Mouse (Mus musculus): ENCODE results near the gene Gja8. TPM values are rescaled to one million over a fixed set of nuclear protein-coding genes. Genes with fewer than 3 reads are reported as not detected.

The Gja8 gene
- polyA plus RNA-seq (2012; rRNA removed), result not detected in 2 replicates

DNA sequence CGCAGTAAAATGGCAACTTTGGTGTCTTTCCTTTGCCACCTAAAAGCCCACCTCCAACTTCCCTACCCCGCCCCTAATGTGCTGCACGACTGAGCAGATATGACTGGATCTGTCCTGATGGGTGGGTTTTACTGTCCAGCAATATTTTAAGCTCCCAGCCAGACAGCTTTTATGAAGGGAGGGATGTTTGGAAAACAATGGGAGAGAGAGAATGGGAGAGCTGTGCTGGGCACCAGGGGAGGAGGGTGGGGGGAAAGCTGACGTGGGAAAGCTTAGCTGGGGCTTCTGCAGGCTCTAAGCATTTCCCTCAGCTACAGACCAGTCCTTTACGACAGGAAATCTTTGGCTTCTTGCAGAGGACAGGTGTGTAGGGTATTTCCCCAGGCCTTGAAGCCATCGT is at the start of gene Gja8:
TSS of gene Gja8 (minus strand) at position 101 of the 400 bp plus-strand sequence.
- TF ChIP-seq POLR2A (IDR thresholded peaks at IDR 0.05; ENCODE audit: borderline replicate concordance, extremely low read depth, insufficient read depth, insufficient read length, poor library complexity, severe bottlenecking), result no peak
- no peak for TF ChIP-seq CTCF (IDR thresholded peaks at IDR 0.05; ENCODE audit: borderline replicate concordance, extremely low read depth, insufficient read depth, insufficient read length)
- no peak for DNase-seq (ENCODE audit: low read depth)

GRCm38 (mm10) chr3:96974467-96974866 is 48.6 kb upstream of the Gja8 start:
- DNase-seq (ENCODE audit: low read depth), result no peak
- TF ChIP-seq CTCF (IDR thresholded peaks at IDR 0.05; ENCODE audit: borderline replicate concordance, extremely low read depth, insufficient read depth, insufficient read length) (no peak), POLR2A (IDR thresholded peaks at IDR 0.05; ENCODE audit: borderline replicate concordance, extremely low read depth, insufficient read depth, insufficient read length, poor library complexity, severe bottlenecking) (no peak)

DNA sequence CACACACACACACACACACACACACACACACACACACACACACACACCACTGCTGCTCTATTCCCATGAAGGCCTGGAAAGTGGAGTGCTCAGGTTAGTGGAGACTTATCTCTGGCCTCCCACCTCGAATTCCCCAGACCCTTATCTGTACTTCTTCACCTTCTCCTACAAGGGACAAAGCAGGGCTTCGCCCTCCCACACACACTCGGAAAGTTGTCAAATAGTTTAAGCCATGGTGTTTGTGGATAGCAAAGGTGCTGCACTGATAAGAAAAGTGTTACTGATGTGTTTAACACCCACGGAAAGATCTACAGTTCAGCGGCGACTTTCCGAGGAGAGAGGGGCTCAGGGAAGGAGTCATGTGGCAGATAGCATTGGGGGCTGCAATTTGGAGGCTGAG is 45.2 kb upstream of the Gja8 start:
- no peak for TF ChIP-seq POLR2A (IDR thresholded peaks at IDR 0.05; ENCODE audit: borderline replicate concordance, extremely low read depth, insufficient read depth, insufficient read length, poor library complexity, severe bottlenecking)
- no peak for TF ChIP-seq CTCF (IDR thresholded peaks at IDR 0.05; ENCODE audit: borderline replicate concordance, extremely low read depth, insufficient read depth, insufficient read length)
- no peak for DNase-seq (ENCODE audit: low read depth)

DNA sequence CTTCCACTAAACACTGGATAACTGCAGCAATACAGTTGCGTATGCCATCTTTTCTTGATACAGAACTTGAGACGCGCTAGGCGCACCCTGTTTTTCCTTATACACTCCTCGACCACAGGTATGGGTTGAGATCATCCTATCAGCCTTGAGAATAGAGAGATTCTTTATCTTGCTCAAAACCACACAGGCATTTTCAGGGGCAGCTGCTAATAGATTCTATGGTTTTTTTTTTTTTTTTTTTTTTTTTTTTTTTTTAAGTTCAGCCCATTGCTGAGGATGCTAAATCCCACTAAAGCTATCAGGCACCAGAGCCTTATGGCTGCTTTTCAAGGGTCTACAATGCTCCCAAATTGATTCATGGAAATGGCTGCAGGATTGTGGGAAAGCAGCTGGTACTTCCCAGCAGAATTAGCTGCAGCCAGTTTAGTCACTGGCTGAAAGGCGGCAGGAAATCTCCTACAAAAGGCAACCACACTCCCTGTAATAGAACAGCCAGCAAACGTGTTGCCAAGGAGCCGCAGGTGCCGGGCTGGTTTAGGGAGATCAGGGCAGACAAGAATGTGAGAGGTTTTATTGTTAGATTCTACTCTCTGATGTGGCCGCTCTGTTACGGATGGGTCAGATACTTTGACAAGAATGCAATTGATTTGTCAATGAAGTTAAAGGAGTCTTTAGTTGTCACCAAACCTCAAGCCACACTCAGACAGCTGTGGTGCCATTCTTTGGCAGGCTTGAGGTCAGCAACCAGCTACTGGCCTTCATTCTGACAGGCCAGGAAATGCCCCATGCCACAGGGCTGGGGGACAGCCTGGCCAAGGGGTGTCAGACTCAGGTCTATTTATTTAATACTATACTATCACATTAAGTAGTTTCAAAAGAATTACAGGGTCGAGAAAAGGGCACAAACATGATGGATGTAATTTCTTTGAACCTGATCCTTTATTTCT is 37.5 kb upstream of the Gja8 start:
- peak; percentile 84 for DNase-seq (ENCODE audit: low read depth)
- TF ChIP-seq POLR2A (IDR thresholded peaks at IDR 0.05; ENCODE audit: borderline replicate concordance, extremely low read depth, insufficient read depth, insufficient read length, poor library complexity, severe bottlenecking) (no peak), CTCF (IDR thresholded peaks at IDR 0.05; ENCODE audit: borderline replicate concordance, extremely low read depth, insufficient read depth, insufficient read length) (no peak)

GRCm38 (mm10) chr3:96960597-96960996 is 34.8 kb upstream of the Gja8 start:
- peak; percentile 5 for DNase-seq (ENCODE audit: low read depth)
- TF ChIP-seq CTCF (IDR thresholded peaks at IDR 0.05; ENCODE audit: borderline replicate concordance, extremely low read depth, insufficient read depth, insufficient read length) (no peak), POLR2A (IDR thresholded peaks at IDR 0.05; ENCODE audit: borderline replicate concordance, extremely low read depth, insufficient read depth, insufficient read length, poor library complexity, severe bottlenecking) (no peak)

- DNase-seq (ENCODE audit: low read depth), result peak; percentile 5
- no peak for TF ChIP-seq CTCF (IDR thresholded peaks at IDR 0.05; ENCODE audit: borderline replicate concordance, extremely low read depth, insufficient read depth, insufficient read length)
- no peak for TF ChIP-seq POLR2A (IDR thresholded peaks at IDR 0.05; ENCODE audit: borderline replicate concordance, extremely low read depth, insufficient read depth, insufficient read length, poor library complexity, severe bottlenecking)
These were observed 27.8 kb upstream of the Gja8 start for GRCm38 (mm10) chr3:96953489-96954233.

- no peak for DNase-seq (ENCODE audit: low read depth)
- TF ChIP-seq CTCF (IDR thresholded peaks at IDR 0.05; ENCODE audit: borderline replicate concordance, extremely low read depth, insufficient read depth, insufficient read length) (no peak), POLR2A (IDR thresholded peaks at IDR 0.05; ENCODE audit: borderline replicate concordance, extremely low read depth, insufficient read depth, insufficient read length, poor library complexity, severe bottlenecking) (no peak)
These were observed 16.9 kb upstream of the Gja8 start for GRCm38 (mm10) chr3:96942706-96943105.

DNA sequence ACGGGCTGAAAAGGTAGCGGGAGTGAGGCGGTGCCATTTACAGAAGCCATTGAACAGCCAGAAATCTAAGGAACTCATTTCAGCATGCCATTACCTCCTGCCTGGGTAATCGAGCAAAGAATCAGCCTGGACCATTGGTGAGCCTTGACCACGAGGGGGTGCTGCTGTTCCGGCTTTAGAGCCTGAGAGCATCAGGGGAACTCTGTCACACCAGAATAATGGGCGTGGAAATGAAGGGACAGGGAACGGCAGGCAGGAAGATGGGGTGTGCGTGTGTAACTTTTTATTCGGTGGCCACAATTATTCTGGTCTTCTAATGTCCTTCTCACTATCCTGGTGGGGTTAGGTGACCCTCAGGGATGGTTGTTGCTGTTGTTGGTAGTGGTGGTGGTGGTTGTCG is 12.9 kb upstream of the Gja8 start:
- peak; percentile 93 for DNase-seq (ENCODE audit: low read depth)
- TF ChIP-seq POLR2A (IDR thresholded peaks at IDR 0.05; ENCODE audit: borderline replicate concordance, extremely low read depth, insufficient read depth, insufficient read length, poor library complexity, severe bottlenecking) (no peak), CTCF (IDR thresholded peaks at IDR 0.05; ENCODE audit: borderline replicate concordance, extremely low read depth, insufficient read depth, insufficient read length) (peak; percentile 97)

- TF ChIP-seq CTCF (IDR thresholded peaks at IDR 0.05; ENCODE audit: borderline replicate concordance, extremely low read depth, insufficient read depth, insufficient read length) (no peak), POLR2A (IDR thresholded peaks at IDR 0.05; ENCODE audit: borderline replicate concordance, extremely low read depth, insufficient read depth, insufficient read length, poor library complexity, severe bottlenecking) (no peak)
- DNase-seq (ENCODE audit: low read depth), result peak; percentile 80
These were observed 11.8 kb upstream of the Gja8 start for GRCm38 (mm10) chr3:96937606-96938005.

DNA sequence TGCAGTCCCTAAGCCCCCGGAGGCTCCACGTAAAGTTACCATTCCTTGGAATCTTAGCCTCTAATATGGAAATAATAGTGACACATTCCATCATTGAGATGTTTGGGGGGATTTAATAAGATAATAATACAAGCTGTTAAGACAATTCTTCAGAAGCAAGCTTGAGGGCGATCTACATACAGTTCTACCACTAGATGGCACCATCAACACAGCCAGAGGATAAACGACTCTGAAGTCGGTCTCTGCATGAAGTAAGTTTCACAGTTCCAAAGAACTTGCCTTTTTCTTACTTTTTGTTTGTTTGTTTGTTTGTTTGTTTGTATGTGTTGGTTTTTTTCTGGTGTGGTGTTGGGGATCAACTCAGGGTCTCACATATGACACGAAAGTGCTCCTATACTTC is 10.4 kb upstream of the Gja8 start:
- peak; percentile 94 for DNase-seq (ENCODE audit: low read depth)
- TF ChIP-seq CTCF (IDR thresholded peaks at IDR 0.05; ENCODE audit: borderline replicate concordance, extremely low read depth, insufficient read depth, insufficient read length) (peak; percentile 85), POLR2A (IDR thresholded peaks at IDR 0.05; ENCODE audit: borderline replicate concordance, extremely low read depth, insufficient read depth, insufficient read length, poor library complexity, severe bottlenecking) (no peak)

DNA sequence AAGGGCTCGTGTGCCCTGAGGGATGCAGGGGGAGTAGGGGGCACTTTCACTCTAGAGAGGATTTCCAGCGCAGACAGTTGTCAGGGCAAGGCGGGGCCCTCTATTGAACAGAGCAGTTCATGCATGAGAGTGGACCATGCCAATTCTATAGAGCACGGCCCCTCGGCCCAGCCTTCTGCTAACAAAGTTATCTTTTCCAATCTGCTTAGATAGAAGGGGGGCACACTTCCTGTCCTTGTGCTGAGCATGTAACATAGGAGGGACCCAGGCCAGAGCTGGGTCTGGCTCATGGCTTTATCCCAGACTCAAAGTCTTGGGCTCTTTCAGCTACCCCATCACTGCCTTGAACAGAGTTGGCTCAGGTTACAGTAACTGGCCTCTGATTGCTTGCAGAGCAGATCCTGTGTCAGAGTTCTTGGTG is 5.5 kb upstream of the Gja8 start:
- TF ChIP-seq POLR2A (IDR thresholded peaks at IDR 0.05; ENCODE audit: borderline replicate concordance, extremely low read depth, insufficient read depth, insufficient read length, poor library complexity, severe bottlenecking), result no peak
- no peak for TF ChIP-seq CTCF (IDR thresholded peaks at IDR 0.05; ENCODE audit: borderline replicate concordance, extremely low read depth, insufficient read depth, insufficient read length)
- DNase-seq (ENCODE audit: low read depth), result peak; percentile 46
